12 mouse cellular contexts compared by ENCODE assay signal in the genomic region with DNA sequence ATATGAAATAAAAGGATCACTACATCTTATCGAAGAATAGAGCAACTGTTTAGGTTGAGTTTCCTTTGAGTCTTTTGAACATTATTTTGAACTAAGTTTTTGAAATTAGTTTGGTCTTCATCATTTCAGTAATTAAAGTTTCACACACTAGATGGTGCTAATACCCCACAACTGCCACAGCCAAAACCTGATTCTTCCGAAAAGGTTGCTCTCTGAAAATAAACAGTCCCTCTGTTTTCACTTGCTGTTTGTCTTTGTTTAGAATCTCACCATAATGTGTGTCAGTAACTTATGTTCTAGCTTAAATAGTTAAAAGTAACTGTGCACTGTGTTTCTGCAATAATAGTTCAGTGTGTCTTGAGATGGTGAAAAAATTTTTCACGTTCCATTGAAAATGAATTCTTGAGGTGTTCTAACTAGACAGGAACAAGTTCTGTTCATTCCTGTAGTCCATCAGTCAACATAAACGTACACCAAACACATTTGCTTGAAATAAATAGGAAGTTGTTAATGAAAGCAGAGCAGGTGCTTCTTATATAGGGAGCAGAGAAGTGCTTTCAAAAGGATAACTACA. TPM values are rescaled to one million over a fixed set of nuclear protein-coding genes. Genes with fewer than 3 reads are reported as not detected.
DNase-seq lines count a peak whose midpoint lies in the region; ATAC-seq and TF ChIP-seq lines count a peak whose summit lies in the region.
"Had no signal": no experiment of that assay in that cellular context is flagged by ENCODE, and none has a peak within 500 bp of the region (broad histone marks: within the 10 kb centered on the region; RNA-seq: fewer than 3 reads in every experiment).

No protein-coding gene starts in this region.

- no peak overlapping the region for H3K27ac ChIP-seq in heart, embryonic 15.5 days
- H3K27ac ChIP-seq in lung, embryonic 14.5 days (ENCODE audit: low read depth): no peak overlapping the region
- H3K27ac ChIP-seq in midbrain, postnatal 0 days (ENCODE audit: low read depth, low read length): no peak overlapping the region
- H3K27ac ChIP-seq: liver, embryonic 13.5 days had no signal

- peak; percentile 55 for TF ChIP-seq CTCF in lung, embryonic 14.5 days (IDR thresholded peaks at IDR 0.05; ENCODE audit: low read depth)
- peak; percentile 85 for TF ChIP-seq CTCF in midbrain, postnatal 0 days (IDR thresholded peaks at IDR 0.05)

- intact Hi-C loops in heart, postnatal 25 days (cut with DNase I): loop anchor here (2.0 kb wide), 2 partner anchors 361 to 489 kb away; no protein-coding TSS in a partner anchor
- intact Hi-C loops in gastrocnemius, postnatal 14 days (cut with DNase I; ENCODE audit: low total_unique reads): loop anchor here (5.0 kb wide), 1 partner anchor 361 kb away; no protein-coding TSS in a partner anchor

- no peaks in the 10 kb centered on the region for H3K9me3 ChIP-seq in heart, embryonic 15.5 days (replicated peaks)
- no peaks in the 10 kb centered on the region for H3K9me3 ChIP-seq in lung, embryonic 14.5 days (ENCODE audit: low read depth, low read length)
- no peaks in the 10 kb centered on the region for H3K9me3 ChIP-seq in midbrain, postnatal 0 days (ENCODE audit: low read length)
- H3K9me3 ChIP-seq: liver, embryonic 13.5 days had no signal

- WGBS in heart, embryonic 15.5 days: 29% methylated on average over 4 of the region's 4 CpGs
- 27% methylated on average over 4 of the region's 4 CpGs for WGBS in lung, embryonic 14.5 days
- 41% methylated on average over 4 of the region's 4 CpGs for WGBS in midbrain, postnatal 0 days

- no peak overlapping the region for H3K9ac ChIP-seq in heart, embryonic 15.5 days
- H3K9ac ChIP-seq in lung, embryonic 14.5 days: no peak overlapping the region
- no peak overlapping the region for H3K9ac ChIP-seq in midbrain, postnatal 0 days (replicated peaks; ENCODE audit: low read length, poor library complexity, severe bottlenecking)
- H3K9ac ChIP-seq: liver, embryonic 13.5 days had no signal

- no peaks in the 10 kb centered on the region for H3K36me3 ChIP-seq in heart, embryonic 15.5 days
- no peaks in the 10 kb centered on the region for H3K36me3 ChIP-seq in lung, embryonic 14.5 days (ENCODE audit: insufficient read depth)
- H3K36me3 ChIP-seq in midbrain, postnatal 0 days (ENCODE audit: insufficient read depth, low read length): no peaks in the 10 kb centered on the region
- H3K36me3 ChIP-seq: liver, embryonic 13.5 days had no signal

- no peak overlapping the region for H3K4me3 ChIP-seq in heart, embryonic 15.5 days
- H3K4me3 ChIP-seq in lung, embryonic 14.5 days (ENCODE audit: low read depth, low read length): no peak overlapping the region
- H3K4me3 ChIP-seq in midbrain, postnatal 0 days (ENCODE audit: low read depth, low read length): no peak overlapping the region
- H3K4me3 ChIP-seq: liver, embryonic 13.5 days had no signal

- H3K4me2 ChIP-seq in heart, embryonic 15.5 days: 0 out of 2 replicates have a peak overlapping the region, but pooled peaks have one; percentile 13
- H3K4me2 ChIP-seq in lung, embryonic 14.5 days: no peak overlapping the region
- H3K4me2 ChIP-seq in midbrain, postnatal 0 days (ENCODE audit: low read depth, low read length, poor library complexity, severe bottlenecking): no peak overlapping the region
- H3K4me2 ChIP-seq: liver, embryonic 13.5 days had no signal

- no peak for ATAC-seq in heart, embryonic 15.5 days (replicated peaks; ENCODE audit: insufficient number of reproducible peaks, insufficient read depth, low FRiP score, low read depth)
- no peak for ATAC-seq in lung, embryonic 14.5 days (ENCODE audit: insufficient read depth)
- no peak for ATAC-seq in midbrain, postnatal 0 days (ENCODE audit: low FRiP score)

- no peak for DNase-seq in heart, postnatal 25 days (ENCODE audit: low spot score)
- peak; percentile 67 for DNase-seq in lung, embryonic 14.5 days
- DNase-seq in lung, postnatal 10 days: no peak
- DNase-seq in NIH3T3 (ENCODE audit: low read depth): peak; percentile 3
- peak; percentile 48 for DNase-seq in midbrain, postnatal 0 days (ENCODE audit: low spot score)
- no peak for DNase-seq in gastrocnemius, postnatal 14 days
- DNase-seq in adrenal gland, postnatal 25 days: no peak
- DNase-seq: cerebellum, adult 11 months; kidney, adult 11 months; liver, embryonic 13.5 days; thymus, postnatal 36 days had no signal

- H3K4me1 ChIP-seq in heart, embryonic 15.5 days (replicated peaks): no peaks in the 10 kb centered on the region
- no peaks in the 10 kb centered on the region for H3K4me1 ChIP-seq in lung, embryonic 14.5 days (ENCODE audit: insufficient read depth)
- no peaks in the 10 kb centered on the region for H3K4me1 ChIP-seq in midbrain, postnatal 0 days (ENCODE audit: insufficient read depth, low read length)
- H3K4me1 ChIP-seq: liver, embryonic 13.5 days had no signal

- no peaks in the 10 kb centered on the region for H3K27me3 ChIP-seq in heart, embryonic 15.5 days
- no peaks in the 10 kb centered on the region for H3K27me3 ChIP-seq in lung, embryonic 14.5 days (ENCODE audit: insufficient read depth, low read length)
- H3K27me3 ChIP-seq in midbrain, postnatal 0 days (ENCODE audit: insufficient read depth, low read length): no peaks in the 10 kb centered on the region
- H3K27me3 ChIP-seq: liver, embryonic 13.5 days had no signal

RNA-seq across cellular contexts. Expression of a gene that starts 11.9 kb away (rescaled TPM):
- 26.8 and 27.3 TPM in 2 replicates for polyA plus RNA-seq in heart, embryonic 15.5 days (2015; fragmentation: Nextera tagmentation; extraction: Ambion mirVana)
- 10 to 100 TPM; 88.2 to 91.4 TPM for total RNA-seq in heart, postnatal 25 days (2021)
- 9.6 and 11.4 TPM in 2 replicates for polyA plus RNA-seq in lung, embryonic 14.5 days (2014; fragmentation: Nextera tagmentation; extraction: Ambion mirVana)
- 22.0 and 27.8 TPM in 2 replicates for total RNA-seq in midbrain, postnatal 0 days (2014; rRNA removed)
- polyA plus RNA-seq in midbrain, postnatal 0 days (2015; fragmentation: Nextera tagmentation; extraction: Ambion mirVana): 20.8 and 23.8 TPM in 2 replicates
- 1 to 10 TPM; 4.6 to 6.1 TPM for total RNA-seq in gastrocnemius, postnatal 14 days (2021)
- 106 and 126 TPM in 2 replicates for total RNA-seq in adrenal gland, postnatal 25 days (2021)

Comparison
In these comparisons a context has a peak if more than half of its experiments do, and no peak if none do; other contexts are left out.
1. DNase-seq: peak in lung, embryonic 14.5 days (single experiment), NIH3T3 (single experiment) and midbrain, postnatal 0 days (single experiment); none in heart, postnatal 25 days (single experiment), lung, postnatal 10 days (single experiment), gastrocnemius, postnatal 14 days (single experiment) and adrenal gland, postnatal 25 days (single experiment).